Mouse (Mus musculus) hindbrain, postnatal 0 days (tissue): ENCODE data around the gene Dusp1. TPM values are rescaled to one million over a fixed set of nuclear protein-coding genes. Genes with fewer than 3 reads are reported as not detected.

Experiments
- ATAC-seq: fragments of 200-750 bp; cut with Nextera tagmentation; 2 replicates; pipeline ENCODE4 v1.8.0; 2017; ENCODE audit warnings: mild to moderate bottlenecking, moderate TSS enrichment, moderate library complexity
- DNase-seq: peaks from one replicate; pipeline ENCODE4 v3.0.0-alpha.2; 2015; ENCODE audit warnings: low spot score
- H3K27ac ChIP-seq: fragments of 300-500 bp; sonication (generic); 2 replicates; pipeline ENCODE4 v1.5.1; 2014; ENCODE audit warnings: mild to moderate bottlenecking
- H3K27me3 ChIP-seq: fragments of 300-500 bp; sonication (generic); 2 replicates; pipeline ENCODE4 v1.6.1; 2014; ENCODE audit warnings: low read length, mixed read lengths; ENCODE audit not compliant: insufficient read depth
- H3K36me3 ChIP-seq: fragments of 300-500 bp; sonication (generic); 2 replicates; pipeline ENCODE4 v1.6.1; 2014; ENCODE audit warnings: low read length, mixed read lengths; ENCODE audit not compliant: insufficient read depth
- H3K4me1 ChIP-seq: fragments of 300-500 bp; sonication (generic); 2 replicates; pipeline ENCODE4 v1.6.1; 2014; ENCODE audit warnings: antibody characterized with exemption, low read length, mixed read lengths; ENCODE audit not compliant: insufficient read depth
- H3K4me2 ChIP-seq: fragments of 300-500 bp; sonication (generic); 2 replicates; pipeline ENCODE4 v1.6.1; 2014; ENCODE audit warnings: low read depth, mild to moderate bottlenecking, low read length, moderate library complexity, mixed read lengths
- H3K4me3 ChIP-seq: fragments of 300-500 bp; sonication (generic); 2 replicates; pipeline ENCODE4 v1.5.1; 2014; ENCODE audit warnings: low read length
- H3K9ac ChIP-seq: fragments of 300-500 bp; sonication (generic); replicated peaks from 2 replicates; pipeline ENCODE4 v1.6.1; 2014; ENCODE audit warnings: mild to moderate bottlenecking, low read length, moderate library complexity, mixed read lengths
- H3K9me3 ChIP-seq: fragments of 300-500 bp; sonication (generic); 2 replicates; pipeline ENCODE4 v1.6.1; 2016; ENCODE audit warnings: low read length, mixed read lengths
- CTCF ChIP-seq: IDR thresholded peaks from 2 replicates; pipeline ENCODE4 v1.5.1; 2016; ENCODE audit warnings: antibody characterized with exemption, control low read depth, low read depth
- WGBS: fragments of 180-500 bp; shearing (Covaris S2); extraction: QIAGEN DNeasy Blood & Tissue Kit; methylation state at CpG from one replicate; pipeline ENCODE4 v1.1.7; 2014; 5-methylcytosine and 5-hydroxymethylcytosine counted together
- polyA plus RNA-seq: library from polyadenylated mRNA; unstranded; fragments of >200 nt; fragmentation: Nextera tagmentation; extraction: Ambion mirVana; gene quantifications from 2 replicates; pipeline ENCODE4 v1.2.1, GENCODE M21; 2015
- total RNA-seq: library from RNA; depleted of rRNA; stranded (reverse); fragments of >200 nt; gene quantifications from 2 replicates; pipeline ENCODE4 v1.2.3, GENCODE M21; 2014

Gene Dusp1
- total and polyA plus RNA-seq, 2 experiments from 2014 or later = 27.0 to 51.4 TPM

DNA sequence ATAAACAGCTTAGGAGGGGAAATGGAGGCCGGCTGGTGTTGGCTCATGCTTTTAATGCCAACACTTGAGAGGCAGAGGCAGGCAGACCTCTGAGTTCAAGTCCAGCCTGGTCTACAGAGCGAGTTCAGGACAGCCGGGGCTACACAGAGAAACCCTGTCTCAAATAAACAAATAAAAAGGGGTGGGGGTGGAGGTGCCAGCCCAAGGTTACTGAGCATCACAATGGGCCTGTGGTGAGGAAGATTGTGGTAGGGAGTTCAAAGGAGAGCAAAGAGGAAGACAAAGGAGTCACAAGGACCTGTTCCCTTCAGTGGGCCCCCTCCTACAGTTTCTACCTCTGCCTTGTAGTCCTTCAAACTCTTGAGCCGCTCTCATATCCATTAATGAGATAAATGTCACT, 50.7 kb downstream of the Dusp1 start:
- Histone ChIP-seq H3K4me1 (peaks cover 5% of the 10 kb centered on the region; the same call in 1 of the 2 replicates), H3K9me3 (no peaks in the 10 kb centered on the region), H3K9ac (no peak overlapping the region), H3K4me3 (no peak overlapping the region), H3K36me3 (no peaks in the 10 kb centered on the region), H3K27me3 (no peaks in the 10 kb centered on the region), H3K4me2 (no peak overlapping the region), H3K27ac (no peak overlapping the region)
- ATAC-seq (no peak), DNase-seq (no peak)
- TF ChIP-seq CTCF = no peak
- WGBS = 64% methylated on average over 4 of the region's 4 CpGs

DNA sequence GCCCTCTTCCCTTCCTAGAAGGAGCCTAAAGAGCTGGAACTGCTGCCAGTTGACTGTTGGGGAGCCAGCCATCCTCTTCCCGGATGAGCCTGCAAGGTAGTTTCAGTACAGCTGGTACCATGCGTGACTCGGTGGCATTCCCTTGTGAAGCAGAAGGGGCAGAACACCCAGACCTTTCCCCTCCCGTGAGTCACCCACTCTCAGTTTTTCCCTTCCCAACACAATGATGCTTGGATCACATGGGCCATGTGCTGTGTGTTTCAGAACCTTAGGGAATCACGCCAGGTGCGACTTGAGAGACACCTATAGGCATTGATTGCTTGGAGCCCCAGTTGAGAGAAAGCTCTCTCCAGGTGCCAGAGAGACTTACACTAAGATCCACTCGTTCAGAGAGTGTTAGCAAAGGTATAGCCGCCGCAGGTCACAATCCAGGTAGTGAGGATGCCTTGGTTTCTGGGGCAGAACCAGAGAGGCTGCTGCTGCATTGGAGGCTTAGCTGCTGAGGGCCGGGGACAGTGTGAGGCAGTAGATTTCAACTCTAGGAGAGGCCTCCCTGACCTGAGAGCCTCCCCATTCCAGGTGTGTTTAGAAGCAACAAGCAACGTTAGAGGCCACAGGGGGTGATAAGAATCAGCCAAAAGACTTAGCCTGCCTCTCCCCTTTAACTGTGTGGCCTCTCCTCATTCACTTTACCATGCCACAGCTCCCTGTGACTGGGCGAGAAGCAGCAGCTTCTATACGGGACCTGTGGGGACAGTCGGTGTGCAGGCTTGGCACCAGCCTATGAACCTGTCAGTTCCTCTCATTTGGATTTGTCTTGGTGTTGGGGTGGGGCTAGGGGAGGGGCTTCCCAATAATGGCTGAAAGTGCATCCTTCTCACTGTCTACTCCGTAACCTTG, 51.5 kb downstream of the Dusp1 start:
- 79% methylated on average over 15 of the region's 15 CpGs for WGBS
- 0 out of 2 replicates have a peak, but pooled peaks cover 3% of the 10 kb centered on the region for H3K36me3 ChIP-seq
- no peak for TF ChIP-seq CTCF
- no peak overlapping the region for H3K9ac ChIP-seq
- H3K4me2 ChIP-seq = no peak overlapping the region
- DNase-seq (no peak), ATAC-seq (no peak)
- H3K9me3 ChIP-seq = no peaks in the 10 kb centered on the region
- no peaks in the 10 kb centered on the region for H3K27me3 ChIP-seq
- no peak overlapping the region for H3K27ac ChIP-seq
- H3K4me1 ChIP-seq = peaks cover 12% of the 10 kb centered on the region
- H3K4me3 ChIP-seq = no peak overlapping the region

DNA sequence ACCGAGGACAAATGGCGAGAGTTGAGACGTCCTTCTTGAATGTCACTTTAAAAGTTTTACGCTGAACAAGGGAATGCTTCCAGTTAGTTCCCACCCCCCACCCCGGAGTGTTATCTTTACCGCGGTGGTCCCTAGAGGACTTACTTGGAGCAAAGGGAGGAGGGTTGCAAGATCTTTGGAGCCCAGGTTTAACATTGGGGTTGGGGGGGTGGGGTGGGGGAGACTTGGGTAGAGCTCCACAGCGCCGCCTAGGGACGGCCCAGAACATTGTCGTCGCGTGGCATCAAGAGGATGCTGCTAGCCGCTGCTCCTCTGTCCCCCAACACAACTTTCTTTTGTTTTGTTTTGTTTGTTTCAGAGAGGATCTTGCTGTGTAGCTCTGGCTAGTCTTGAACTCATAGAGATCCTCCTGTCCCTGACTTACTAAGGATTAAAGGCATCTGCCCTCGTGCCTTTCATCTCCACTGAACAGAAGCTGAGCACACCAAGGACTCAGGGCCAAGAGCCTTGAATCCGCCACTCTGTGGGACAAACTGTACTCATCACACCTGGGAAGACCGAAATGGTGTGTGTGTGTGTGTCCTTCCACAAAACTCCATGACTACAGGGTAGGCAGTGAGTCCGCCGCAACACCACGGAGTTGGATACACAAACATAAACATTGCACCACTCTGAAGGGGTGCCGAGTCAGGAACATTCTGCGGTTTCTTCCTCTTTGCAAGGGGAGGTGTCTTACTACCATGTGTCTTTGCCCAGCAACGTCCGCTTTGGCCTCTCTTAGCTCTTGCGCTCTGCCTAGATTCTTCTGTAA, 52.8 kb downstream of the Dusp1 start:
- 0 out of 2 replicates have a peak, but pooled peaks cover 3% of the 10 kb centered on the region for H3K36me3 ChIP-seq
- peak overlapping the region; percentile 91 for H3K9ac ChIP-seq
- peak; percentile 30 for ATAC-seq
- peak overlapping the region; percentile 64 for H3K4me3 ChIP-seq
- no peaks in the 10 kb centered on the region for H3K9me3 ChIP-seq
- peaks cover 24% of the 10 kb centered on the region for H3K4me1 ChIP-seq
- peak; percentile 84 for DNase-seq
- WGBS = 26% methylated on average over 25 of the region's 25 CpGs
- peak overlapping the region; percentile 86 for H3K4me2 ChIP-seq
- peak; percentile 74 for TF ChIP-seq CTCF
- peak overlapping the region; percentile 98 for H3K27ac ChIP-seq
- no peaks in the 10 kb centered on the region for H3K27me3 ChIP-seq

DNA sequence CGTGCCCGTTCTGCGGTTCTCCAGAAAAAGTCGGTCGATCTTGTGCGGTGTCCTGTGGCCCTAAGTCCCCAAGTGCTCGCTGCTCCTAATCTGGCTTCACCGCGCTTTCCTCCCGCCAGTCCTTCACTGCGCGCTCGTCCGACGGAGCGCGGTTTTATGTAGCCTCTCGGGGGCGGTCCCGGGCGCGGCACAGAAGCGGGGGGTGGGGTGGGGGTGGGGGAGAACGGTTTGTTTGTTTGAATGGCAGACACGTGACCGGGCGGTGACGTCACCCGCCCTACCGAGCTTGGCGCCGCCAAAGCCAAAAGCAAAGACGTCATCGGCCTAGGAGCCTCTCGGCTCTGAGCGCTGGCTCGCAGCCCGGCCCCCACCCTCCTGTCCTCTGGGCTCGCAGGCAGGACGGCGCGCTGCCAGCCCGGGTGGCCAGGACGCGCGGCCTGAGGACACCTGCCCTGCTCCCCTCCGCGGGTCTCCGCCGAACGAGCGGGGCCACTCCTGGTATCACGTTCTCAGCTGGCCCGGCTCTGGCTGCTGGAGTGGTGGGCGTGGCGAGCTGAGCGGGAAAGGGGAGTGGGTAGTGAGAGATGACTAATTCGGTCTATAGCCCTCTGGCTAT, 53.5 kb downstream of the Dusp1 start:
- ATAC-seq (peak; percentile 91), DNase-seq (peak; percentile 99)
- H3K4me1 ChIP-seq = peaks cover 30% of the 10 kb centered on the region
- H3K27me3 ChIP-seq = no peaks in the 10 kb centered on the region
- H3K4me3 ChIP-seq = peak overlapping the region; percentile 64
- under 1% methylated on average over 54 of the region's 58 CpGs for WGBS
- H3K9me3 ChIP-seq = no peaks in the 10 kb centered on the region
- peak overlapping the region; percentile 98 for H3K27ac ChIP-seq
- H3K4me2 ChIP-seq = peak overlapping the region; percentile 86
- H3K36me3 ChIP-seq = 0 out of 2 replicates have a peak, but pooled peaks cover 3% of the 10 kb centered on the region
- peak overlapping the region; percentile 91 for H3K9ac ChIP-seq
- TF ChIP-seq CTCF = no peak

DNA sequence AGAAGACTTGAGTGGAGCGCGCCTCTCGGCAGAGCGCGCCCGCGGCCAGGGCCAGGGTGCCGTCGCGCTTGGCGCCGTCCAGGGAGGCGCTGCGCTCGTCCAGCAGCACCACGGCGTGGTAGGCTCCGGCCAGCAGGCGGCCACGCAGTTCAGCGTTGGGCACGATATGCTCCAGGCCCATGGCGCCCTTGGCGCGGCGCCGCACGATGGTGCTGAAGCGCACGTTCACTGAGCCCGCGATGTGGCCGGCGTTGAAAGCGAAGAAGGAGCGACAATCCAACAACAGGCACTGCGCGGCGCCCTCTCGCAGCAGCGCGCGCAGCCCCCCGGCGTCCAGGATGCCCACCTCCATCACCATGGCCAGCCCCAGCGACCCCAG, 54.0 kb downstream of the Dusp1 start:
- TF ChIP-seq CTCF = peak; percentile 63
- Histone ChIP-seq H3K4me2 (peak overlapping the region; percentile 86), H3K4me1 (peaks cover 30% of the 10 kb centered on the region), H3K27me3 (no peaks in the 10 kb centered on the region), H3K9ac (peak overlapping the region; percentile 91), H3K4me3 (peak overlapping the region; percentile 64), H3K9me3 (no peaks in the 10 kb centered on the region), H3K36me3 (0 out of 2 replicates have a peak, but pooled peaks cover 3% of the 10 kb centered on the region), H3K27ac (peak overlapping the region; percentile 98)
- DNase-seq (peak; percentile 92), ATAC-seq (peak; percentile 74)
- WGBS = under 1% methylated on average over 46 of the region's 46 CpGs
